Mouse (Mus musculus) liver, embryonic 13.5 days (tissue): ENCODE data around the gene Slc12a8. TPM values are rescaled to one million over a fixed set of nuclear protein-coding genes. Genes with fewer than 3 reads are reported as not detected.

ENCODE experiments used
- ATAC-seq: fragments of 200-750 bp; cut with Nextera tagmentation; 2 replicates; pipeline ENCODE4 v1.8.0; 2017; ENCODE audit warnings: low read depth, mild to moderate bottlenecking, moderate number of reproducible peaks, moderate library complexity
- DNase-seq: peaks from one replicate; pipeline ENCODE4 v3.0.0; 2022
- H3K27ac ChIP-seq: fragments of 300-500 bp; sonication (generic); 2 replicates; pipeline ENCODE4 v1.5.1; 2015; ENCODE audit warnings: moderate library complexity, mild to moderate bottlenecking, inconsistent platforms
- H3K27me3 ChIP-seq: fragments of 300-500 bp; sonication (generic); 2 replicates; pipeline ENCODE4 v1.6.1; 2015; ENCODE audit warnings: mild to moderate bottlenecking, inconsistent platforms
- H3K36me3 ChIP-seq: fragments of 300-500 bp; sonication (generic); 2 replicates; pipeline ENCODE4 v1.6.1; 2015; ENCODE audit warnings: mild to moderate bottlenecking, inconsistent platforms
- H3K4me1 ChIP-seq: fragments of 300-500 bp; sonication (generic); replicated peaks from 2 replicates; pipeline ENCODE4 v1.6.1; 2015; ENCODE audit warnings: inconsistent platforms
- H3K4me2 ChIP-seq: fragments of 300-500 bp; sonication (generic); 2 replicates; pipeline ENCODE4 v1.6.1; 2015; ENCODE audit warnings: inconsistent platforms, mild to moderate bottlenecking, moderate library complexity
- H3K4me3 ChIP-seq: fragments of 300-500 bp; sonication (generic); replicated peaks from 2 replicates; pipeline ENCODE4 v1.5.1; 2015; ENCODE audit warnings: mild to moderate bottlenecking, inconsistent platforms
- H3K9ac ChIP-seq: fragments of 300-500 bp; sonication (generic); 2 replicates; pipeline ENCODE4 v1.6.1; 2015; ENCODE audit warnings: mild to moderate bottlenecking, inconsistent platforms
- H3K9me3 ChIP-seq: fragments of 300-500 bp; sonication (generic); replicated peaks from 2 replicates; pipeline ENCODE4 v1.6.1; 2016; ENCODE audit warnings: inconsistent platforms
- WGBS: fragments of 180-500 bp; shearing (Covaris S2); methylation state at CpG from one replicate; pipeline ENCODE4 v1.1.7; 2015; ENCODE audit not compliant: insufficient replicate concordance; 5-methylcytosine and 5-hydroxymethylcytosine counted together
- polyA plus RNA-seq: library from polyadenylated mRNA; unstranded; fragments of >200 nt; fragmentation: Nextera tagmentation; extraction: Ambion mirVana; gene quantifications from 2 replicates; pipeline ENCODE4 v1.2.1, GENCODE M21; 2015

The Slc12a8 gene
- polyA plus RNA-seq, 1 experiment from 2014 or later = 0.06 TPM

DNA sequence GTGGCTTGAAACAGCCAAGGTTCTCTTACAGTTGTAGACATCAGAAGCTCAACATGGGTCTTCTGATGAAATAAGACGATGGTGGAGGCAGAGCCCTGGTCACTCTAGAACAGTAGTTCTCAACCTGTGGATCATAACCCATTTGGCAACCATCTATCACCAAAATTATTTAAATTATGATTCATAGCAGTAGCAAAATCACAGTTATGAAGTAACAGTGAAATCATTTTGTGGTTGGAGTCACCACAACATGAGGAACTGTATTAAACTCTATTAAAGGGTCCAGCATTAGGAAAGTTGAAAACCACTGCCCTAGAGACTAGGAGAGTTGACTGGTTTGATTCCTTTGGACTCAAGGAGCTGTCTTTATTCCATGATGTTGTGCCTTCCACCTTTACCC is 151.9 kb downstream of the Slc12a8 start:
- DNase-seq = no peak
- 62% methylated on average over 1 of the region's 1 CpGs for WGBS
- Histone ChIP-seq H3K27me3 (no peaks in the 10 kb centered on the region), H3K4me1 (no peaks in the 10 kb centered on the region), H3K4me3 (no peak overlapping the region), H3K36me3 (no peaks in the 10 kb centered on the region), H3K9ac (no peak overlapping the region), H3K9me3 (no peaks in the 10 kb centered on the region), H3K4me2 (no peak overlapping the region), H3K27ac (no peak overlapping the region)
- ATAC-seq = no peak

DNA sequence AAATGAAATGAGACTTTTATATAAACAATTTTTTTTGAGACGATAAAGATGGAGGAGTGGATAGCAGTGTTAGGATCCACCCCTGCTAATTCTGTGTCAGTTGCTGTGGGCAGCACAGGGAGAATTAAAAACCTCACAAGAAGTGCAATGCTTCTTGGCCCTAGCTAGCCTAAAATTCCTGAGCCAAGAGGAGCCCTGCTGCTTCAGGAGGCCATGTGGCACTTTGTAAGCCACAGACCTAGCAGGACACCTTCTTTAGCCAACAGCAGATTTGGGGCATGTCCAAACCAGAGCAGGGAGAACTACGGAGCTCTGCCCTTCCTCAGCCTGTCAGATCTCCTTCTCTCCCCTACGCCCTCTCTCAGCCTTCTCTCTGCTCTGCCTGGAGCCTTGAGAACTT is 153.2 kb downstream of the Slc12a8 start:
- no peak overlapping the region for H3K27ac ChIP-seq
- no peak overlapping the region for H3K4me3 ChIP-seq
- no peak for ATAC-seq
- no peaks in the 10 kb centered on the region for H3K4me1 ChIP-seq
- no peak for DNase-seq
- 51% methylated on average over 3 of the region's 3 CpGs for WGBS
- no peaks in the 10 kb centered on the region for H3K27me3 ChIP-seq
- H3K36me3 ChIP-seq = no peaks in the 10 kb centered on the region
- H3K9me3 ChIP-seq = no peaks in the 10 kb centered on the region
- no peak overlapping the region for H3K4me2 ChIP-seq
- H3K9ac ChIP-seq = no peak overlapping the region

DNA sequence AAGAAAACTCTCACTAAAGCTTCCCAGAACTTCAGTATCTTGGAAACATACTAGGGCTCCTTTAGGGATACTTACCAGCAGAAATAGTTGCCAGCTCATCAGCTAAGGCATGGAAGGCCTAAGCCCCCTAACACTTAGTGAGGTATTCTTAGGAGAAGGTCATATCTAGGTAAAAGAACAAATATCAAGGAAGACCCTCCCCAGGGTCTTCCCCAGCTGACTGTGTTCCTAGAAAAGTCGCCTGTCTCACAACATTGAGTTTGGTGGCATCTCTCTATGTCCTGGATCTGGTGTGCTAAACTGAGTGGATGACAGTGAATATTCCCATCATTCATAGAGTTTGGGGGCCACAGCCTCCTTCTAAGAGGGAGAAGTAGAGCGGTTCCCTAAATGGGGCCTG is 153.8 kb downstream of the Slc12a8 start:
- 54% methylated on average over 2 of the region's 2 CpGs for WGBS

DNA sequence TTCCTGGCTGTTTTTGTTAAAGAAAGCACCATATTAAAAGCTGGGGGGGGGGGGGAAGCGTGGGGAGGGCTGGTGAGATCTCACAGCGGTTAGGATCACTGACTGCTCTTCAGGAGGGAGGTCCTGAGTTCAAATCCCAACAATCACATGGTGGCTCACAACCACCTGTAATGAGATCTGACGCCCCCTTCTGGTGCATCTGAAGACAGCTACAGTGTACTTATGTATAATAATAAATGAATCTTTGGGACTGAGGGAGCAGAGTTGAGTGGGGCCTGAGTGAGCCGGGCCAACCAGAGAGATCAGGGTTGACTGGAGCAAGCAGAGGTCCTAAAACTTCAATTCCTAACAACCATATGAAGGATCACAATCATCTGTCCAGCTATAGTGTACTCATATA is 155.1 kb downstream of the Slc12a8 start:
- H3K4me3 ChIP-seq = no peak overlapping the region
- 69% methylated on average over 4 of the region's 4 CpGs for WGBS
- no peaks in the 10 kb centered on the region for H3K9me3 ChIP-seq
- ATAC-seq (no peak), DNase-seq (no peak)
- H3K36me3 ChIP-seq = no peaks in the 10 kb centered on the region
- H3K27me3 ChIP-seq = no peaks in the 10 kb centered on the region
- no peaks in the 10 kb centered on the region for H3K4me1 ChIP-seq
- H3K9ac ChIP-seq = no peak overlapping the region
- H3K27ac ChIP-seq = no peak overlapping the region
- H3K4me2 ChIP-seq = no peak overlapping the region

More for the DNA sequence above, 153.8 kb downstream of the Slc12a8 start:
- no peaks in the 10 kb centered on the region for H3K4me1 ChIP-seq
- no peak overlapping the region for H3K4me2 ChIP-seq
- no peaks in the 10 kb centered on the region for H3K27me3 ChIP-seq
- no peak overlapping the region for H3K27ac ChIP-seq
- no peaks in the 10 kb centered on the region for H3K9me3 ChIP-seq
- DNase-seq (no peak), ATAC-seq (no peak)
- no peak overlapping the region for H3K9ac ChIP-seq
- H3K36me3 ChIP-seq = no peaks in the 10 kb centered on the region
- no peak overlapping the region for H3K4me3 ChIP-seq

DNA sequence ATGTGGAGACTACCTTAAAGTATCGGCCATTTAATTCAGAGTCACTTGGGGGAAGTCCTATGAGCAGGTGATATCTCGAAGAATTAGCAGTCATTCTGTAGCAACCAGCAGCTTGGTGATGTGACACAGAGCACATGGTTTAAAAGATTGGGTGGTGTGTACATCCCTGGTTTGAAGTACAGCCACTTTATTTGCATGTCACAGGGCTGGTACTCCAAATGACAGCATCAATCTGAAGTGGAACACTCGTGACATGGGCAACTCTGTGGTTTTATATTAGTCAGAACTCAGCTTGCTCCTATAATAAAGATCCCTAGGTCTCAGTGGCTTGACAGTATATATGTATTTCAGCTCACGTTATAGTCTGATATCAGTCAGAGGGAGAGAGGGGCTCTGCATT is 155.5 kb downstream of the Slc12a8 start:
- no peak overlapping the region for H3K27ac ChIP-seq
- DNase-seq (no peak), ATAC-seq (no peak)
- no peak overlapping the region for H3K4me2 ChIP-seq
- no peak overlapping the region for H3K4me3 ChIP-seq
- WGBS = 65% methylated on average over 4 of the region's 4 CpGs
- H3K36me3 ChIP-seq = no peaks in the 10 kb centered on the region
- no peak overlapping the region for H3K9ac ChIP-seq
- no peaks in the 10 kb centered on the region for H3K27me3 ChIP-seq
- no peaks in the 10 kb centered on the region for H3K4me1 ChIP-seq
- no peaks in the 10 kb centered on the region for H3K9me3 ChIP-seq

DNA sequence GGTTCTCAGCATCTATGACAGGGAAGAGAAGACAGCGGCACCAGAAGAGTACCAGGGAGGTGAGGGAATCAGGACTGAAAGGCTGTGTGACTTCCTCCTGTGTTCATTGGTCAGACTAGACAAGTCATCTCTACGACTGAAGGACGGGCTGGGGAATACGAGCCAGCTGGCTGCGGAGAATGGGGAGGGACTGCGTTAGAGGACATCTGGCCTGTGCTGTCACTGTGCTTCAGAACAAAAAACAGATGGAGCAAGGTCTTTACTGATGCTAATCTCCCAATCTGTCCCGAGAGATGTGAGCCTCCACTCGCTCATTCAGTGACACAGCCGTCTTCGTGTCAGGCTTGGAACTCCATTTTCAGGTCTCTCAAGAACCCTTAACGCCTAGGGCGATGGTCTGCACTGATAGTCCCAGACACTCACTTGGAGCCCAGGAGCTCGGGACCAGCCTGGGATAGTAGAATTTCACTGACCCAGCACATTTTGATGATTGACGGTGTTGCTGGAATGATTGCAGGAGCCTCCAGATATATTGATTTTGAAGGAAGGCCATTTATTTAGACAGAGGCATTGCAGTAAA is 156.5 kb downstream of the Slc12a8 start:
- H3K4me3 ChIP-seq = no peak overlapping the region
- H3K27me3 ChIP-seq = no peaks in the 10 kb centered on the region
- H3K4me2 ChIP-seq = no peak overlapping the region
- no peaks in the 10 kb centered on the region for H3K36me3 ChIP-seq
- ATAC-seq (no peak), DNase-seq (no peak)
- WGBS = 71% methylated on average over 14 of the region's 14 CpGs
- H3K4me1 ChIP-seq = no peaks in the 10 kb centered on the region
- H3K9ac ChIP-seq = no peak overlapping the region
- H3K27ac ChIP-seq = no peak overlapping the region
- no peaks in the 10 kb centered on the region for H3K9me3 ChIP-seq

DNA sequence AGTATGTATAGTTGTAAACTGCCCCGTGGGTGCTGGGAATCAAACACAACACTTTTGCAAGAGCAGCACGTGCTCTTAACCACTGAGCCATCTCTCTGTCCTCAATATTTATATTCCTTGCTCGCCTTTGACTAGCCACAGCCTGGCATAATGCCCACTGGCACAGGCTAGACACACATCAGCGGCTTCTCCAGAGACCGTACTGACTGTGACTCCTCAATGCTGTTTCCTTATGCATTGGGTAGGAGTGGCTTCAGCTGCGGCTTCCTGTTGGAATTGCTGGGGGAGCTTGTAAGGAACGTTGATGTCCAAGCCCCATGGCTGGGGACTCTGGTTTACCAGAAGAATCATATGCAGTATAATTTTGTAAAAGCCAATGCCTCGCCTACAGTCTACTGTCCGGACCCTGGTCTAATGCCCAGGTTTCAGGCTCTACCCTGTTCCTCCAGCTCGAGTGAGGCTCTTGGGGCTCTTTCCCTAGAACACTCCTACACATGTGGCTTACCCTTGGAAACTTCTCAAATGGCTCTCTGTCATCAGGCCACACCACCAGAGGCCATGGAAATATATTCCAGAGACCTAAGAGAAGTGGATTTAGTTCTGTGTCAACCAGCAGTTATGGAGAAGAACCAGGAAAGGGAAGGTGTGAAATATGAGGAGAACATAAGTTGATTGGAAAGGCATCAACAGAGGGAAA is 158.2 kb downstream of the Slc12a8 start:
- H3K4me2 ChIP-seq = no peak overlapping the region
- DNase-seq (no peak), ATAC-seq (no peak)
- H3K36me3 ChIP-seq = no peaks in the 10 kb centered on the region
- H3K9ac ChIP-seq = no peak overlapping the region
- no peaks in the 10 kb centered on the region for H3K4me1 ChIP-seq
- H3K27me3 ChIP-seq = no peaks in the 10 kb centered on the region
- H3K27ac ChIP-seq = no peak overlapping the region
- WGBS = 61% methylated on average over 10 of the region's 10 CpGs
- no peaks in the 10 kb centered on the region for H3K9me3 ChIP-seq
- H3K4me3 ChIP-seq = no peak overlapping the region

DNA sequence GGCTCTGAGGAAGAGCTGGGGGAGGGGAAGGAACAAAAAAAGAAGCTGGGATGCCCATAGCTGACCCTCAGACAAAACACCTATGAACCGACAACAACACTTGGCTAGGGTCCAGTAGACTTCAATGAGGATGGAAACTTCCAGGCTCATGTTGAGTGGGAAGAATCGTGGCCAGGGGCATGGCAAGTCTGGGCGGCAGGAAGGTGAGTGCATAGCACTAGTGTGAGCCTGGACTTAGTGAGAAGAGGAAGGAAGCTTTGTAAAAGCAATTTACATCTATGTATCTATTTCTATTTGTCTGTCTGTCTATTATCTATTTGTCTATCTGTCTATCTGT is 158.7 kb downstream of the Slc12a8 start:
- Histone ChIP-seq H3K4me2 (no peak overlapping the region), H3K27me3 (no peaks in the 10 kb centered on the region), H3K9ac (no peak overlapping the region), H3K4me3 (no peak overlapping the region), H3K9me3 (no peaks in the 10 kb centered on the region), H3K4me1 (no peaks in the 10 kb centered on the region; the same call in 1 of the 2 replicates), H3K27ac (no peak overlapping the region), H3K36me3 (no peaks in the 10 kb centered on the region)
- 55% methylated on average over 3 of the region's 3 CpGs for WGBS
- DNase-seq (no peak), ATAC-seq (no peak)

DNA sequence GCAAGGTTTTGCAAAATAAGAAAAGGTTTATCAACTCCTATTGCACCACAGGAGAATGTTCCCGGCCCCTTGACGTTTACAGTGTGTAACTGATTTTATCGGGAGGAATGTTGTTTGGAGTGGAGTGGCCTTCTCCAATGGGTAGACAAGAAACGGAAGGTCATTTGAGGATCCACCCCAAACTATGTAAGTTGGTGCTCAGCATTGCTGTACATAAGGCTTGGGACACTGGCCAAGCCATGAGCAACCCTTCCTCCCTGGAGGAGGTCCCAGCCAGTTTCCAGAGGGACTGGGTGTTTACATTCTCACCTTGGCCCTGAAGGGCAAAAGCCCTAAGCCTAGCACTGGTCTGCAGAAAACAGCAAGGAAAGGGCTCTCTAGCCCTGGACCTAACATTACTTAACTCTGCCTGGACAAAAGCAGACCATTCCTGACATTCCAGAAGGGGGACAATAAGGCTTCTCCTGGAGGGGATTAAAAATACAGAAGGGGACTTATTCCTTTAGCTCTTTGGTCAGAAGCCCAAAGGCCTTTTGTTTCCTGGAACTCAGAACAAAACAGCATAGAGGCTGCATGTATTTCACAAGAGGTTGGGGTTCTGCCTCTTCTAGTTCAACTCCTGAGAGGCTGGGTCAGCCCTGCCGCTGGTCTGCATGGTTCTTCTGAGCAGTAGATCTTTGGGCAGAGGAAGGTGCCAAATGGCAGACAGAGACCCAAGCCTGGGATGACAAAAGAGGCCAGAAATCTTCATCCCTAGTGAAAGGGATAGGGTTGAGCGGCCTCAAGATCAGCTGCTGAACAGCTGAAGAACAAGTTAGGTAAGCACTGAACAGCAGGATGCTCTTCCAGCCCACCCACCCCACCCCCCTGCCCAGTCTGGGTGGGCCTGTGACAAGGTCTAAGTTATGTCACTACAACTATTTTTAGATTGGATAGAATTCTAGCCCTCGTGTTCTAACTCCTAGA is 159.5 kb downstream of the Slc12a8 start:
- Histone ChIP-seq H3K4me1 (no peaks in the 10 kb centered on the region; the same call in 1 of the 2 replicates), H3K9me3 (no peaks in the 10 kb centered on the region), H3K4me3 (no peak overlapping the region), H3K9ac (no peak overlapping the region), H3K36me3 (no peaks in the 10 kb centered on the region), H3K27me3 (no peaks in the 10 kb centered on the region), H3K4me2 (no peak overlapping the region), H3K27ac (no peak overlapping the region)
- ATAC-seq (no peak), DNase-seq (no peak)
- WGBS = 58% methylated on average over 7 of the region's 7 CpGs

DNA sequence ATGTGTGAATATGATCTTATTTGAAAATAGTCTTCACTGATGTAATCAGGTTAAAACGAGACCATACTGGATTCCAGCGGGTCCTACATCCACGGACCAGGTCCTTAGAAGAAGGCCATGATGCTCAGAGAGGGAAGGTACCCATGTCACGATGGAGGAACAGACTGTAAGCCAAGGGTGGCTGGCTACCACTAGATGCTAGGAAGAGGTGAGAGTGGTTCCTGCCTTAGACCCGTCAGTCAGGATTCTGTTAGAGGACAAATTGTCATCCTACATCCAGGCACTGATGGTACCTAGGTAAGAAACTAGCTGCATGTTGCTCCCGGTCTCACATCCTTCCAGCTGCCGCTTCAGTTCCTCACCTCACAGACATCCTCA is 160.2 kb downstream of the Slc12a8 start:
- DNase-seq = no peak
- ATAC-seq = no peak

DNA sequence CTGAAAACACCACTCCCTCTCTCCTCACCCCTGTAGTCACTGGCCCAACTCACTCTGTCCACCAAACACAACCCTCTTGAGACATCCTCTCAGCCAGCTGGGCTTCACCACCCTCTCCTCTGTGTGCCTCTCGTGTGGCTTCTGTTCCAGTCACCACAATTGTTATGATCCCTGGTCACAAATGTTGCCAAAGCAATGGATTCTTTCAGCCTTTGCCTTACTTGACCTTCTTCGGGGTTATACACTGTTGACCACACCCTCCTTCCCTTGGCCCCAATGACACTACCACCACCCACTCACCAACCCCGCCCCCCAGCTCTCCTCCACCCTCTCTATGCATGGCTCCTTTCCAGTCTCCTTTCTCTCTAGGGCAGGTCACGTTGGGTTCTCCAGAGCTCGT is 160.8 kb downstream of the Slc12a8 start:
- no peak overlapping the region for H3K27ac ChIP-seq
- ATAC-seq (no peak), DNase-seq (no peak)
- 56% methylated on average over 5 of the region's 5 CpGs for WGBS
- no peak overlapping the region for H3K9ac ChIP-seq
- no peak overlapping the region for H3K4me2 ChIP-seq
- H3K4me3 ChIP-seq = no peak overlapping the region
- H3K27me3 ChIP-seq = no peaks in the 10 kb centered on the region
- no peaks in the 10 kb centered on the region; the same call in 1 of the 2 replicates for H3K4me1 ChIP-seq
- no peaks in the 10 kb centered on the region for H3K36me3 ChIP-seq
- H3K9me3 ChIP-seq = no peaks in the 10 kb centered on the region

More for the DNA sequence above, 160.2 kb downstream of the Slc12a8 start:
- Histone ChIP-seq H3K9me3 (no peaks in the 10 kb centered on the region), H3K4me1 (no peaks in the 10 kb centered on the region; the same call in 1 of the 2 replicates), H3K27me3 (no peaks in the 10 kb centered on the region), H3K4me2 (no peak overlapping the region), H3K4me3 (no peak overlapping the region), H3K27ac (no peak overlapping the region), H3K36me3 (no peaks in the 10 kb centered on the region), H3K9ac (no peak overlapping the region)
- WGBS = 73% methylated on average over 7 of the region's 7 CpGs
